Mouse (Mus musculus) megakaryocyte-erythroid progenitor cell, adult 5-6 weeks (primary cell): ENCODE results near the gene Zmiz1. TPM values are rescaled to one million over a fixed set of nuclear protein-coding genes. Genes with fewer than 3 reads are reported as not detected.
A peak's percentile ranks its signal among the peaks of the same experiment; 100 is the strongest.

Source experiments
- ATAC-seq: replicated peaks from 2 replicates; pipeline ENCODE4 v1.8.0; 2016; ENCODE audit warnings: mild to moderate bottlenecking, inconsistent platforms; ENCODE audit not compliant: severe bottlenecking, poor library complexity, low FRiP score, low TSS enrichment
- total RNA-seq, 2 experiments: library from RNA; stranded (forward) in 1 of 2; stranded (reverse) in 1 of 2; fragments of 200-1000, 215-1000 nt in 1 of 2; fragments of >200 nt in 1 of 2; fragmentation: Nextera tagmentation in 1 of 2; gene quantifications; 2 replicates each; pipeline ENCODE4 v1.2.3; 2014 to 2017

Gene Zmiz1
- total RNA-seq, 2 experiments from 2014 or later: 12.6 to 51.3 TPM

- no peak for ATAC-seq
These were observed 108.3 kb downstream of the Zmiz1 start for GRCm38 (mm10) chr14:25567245-25567644.

- peak; percentile 82 for ATAC-seq
These were observed 108.9 kb downstream of the Zmiz1 start for GRCm38 (mm10) chr14:25567837-25568236.

GRCm38 (mm10) chr14:25574047-25574870 is 115.3 kb downstream of the Zmiz1 start:
- ATAC-seq: peak; percentile 55; the same call in 1 of the 2 replicates

GRCm38 (mm10) chr14:25576642-25577041 is 117.7 kb downstream of the Zmiz1 start:
- ATAC-seq: no peak

- ATAC-seq: no peak
These were observed 118.4 kb downstream of the Zmiz1 start for GRCm38 (mm10) chr14:25577431-25577830.

- no peak for ATAC-seq
These were observed 120.6 kb downstream of the Zmiz1 start for GRCm38 (mm10) chr14:25579597-25579996.

- no peak for ATAC-seq
These were observed 121.4 kb downstream of the Zmiz1 start for GRCm38 (mm10) chr14:25580397-25580796.

GRCm38 (mm10) chr14:25582603-25583002 is 123.6 kb downstream of the Zmiz1 start:
- no peak for ATAC-seq

- no peak for ATAC-seq
These were observed 124.9 kb downstream of the Zmiz1 start for GRCm38 (mm10) chr14:25583899-25584298.

GRCm38 (mm10) chr14:25585545-25586301 is 126.7 kb downstream of the Zmiz1 start:
- no peak for ATAC-seq

GRCm38 (mm10) chr14:25586846-25587486 is 128.0 kb downstream of the Zmiz1 start:
- ATAC-seq: no peak

GRCm38 (mm10) chr14:25587487-25588001 is 128.6 kb downstream of the Zmiz1 start:
- ATAC-seq: no peak

GRCm38 (mm10) chr14:25588156-25588555 is 129.2 kb downstream of the Zmiz1 start:
- ATAC-seq: no peak

- no peak for ATAC-seq
These were observed 130.3 kb downstream of the Zmiz1 start for GRCm38 (mm10) chr14:25588946-25589937.

GRCm38 (mm10) chr14:25591000-25591399 is 132.0 kb downstream of the Zmiz1 start:
- ATAC-seq: no peak

GRCm38 (mm10) chr14:25591426-25591825 is 132.4 kb downstream of the Zmiz1 start:
- no peak for ATAC-seq

- ATAC-seq: no peak
These were observed 133.5 kb downstream of the Zmiz1 start for GRCm38 (mm10) chr14:25592522-25592921.

GRCm38 (mm10) chr14:25593876-25594275 is 134.9 kb downstream of the Zmiz1 start:
- no peak for ATAC-seq

- no peak for ATAC-seq
These were observed 135.6 kb downstream of the Zmiz1 start for GRCm38 (mm10) chr14:25594611-25595010.
